Mouse (Mus musculus) thymus, postnatal 25 days (tissue): ENCODE measurements around the gene Eif3d.

Experiments used
- DNase-seq: peaks from one replicate; pipeline ENCODE4 v3.0.0; 2022

Gene Eif3d

GRCm38 (mm10) chr15:77952921-77953320 lies 17.7 kb downstream of the Eif3d start:
- no peak for DNase-seq

DNA sequence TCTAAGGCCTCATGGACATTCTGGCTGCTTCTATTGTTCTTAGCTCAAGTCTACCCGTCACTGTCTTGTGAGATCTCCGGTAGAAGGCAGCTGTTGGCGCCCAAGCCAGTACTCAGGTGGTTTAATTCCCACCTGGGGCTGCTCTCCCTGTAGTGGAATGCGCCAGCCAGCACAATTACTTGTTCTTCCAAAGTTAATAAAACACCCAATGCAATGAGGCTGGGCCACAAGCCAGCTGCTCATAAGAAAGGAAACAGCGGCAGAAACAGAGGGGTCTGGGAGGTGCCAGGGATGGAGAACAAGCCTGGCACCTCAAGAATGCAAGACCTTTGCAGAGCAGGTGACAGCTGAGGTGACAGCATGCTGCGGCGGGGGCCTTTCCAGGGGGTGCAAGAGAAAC lies 21.6 kb downstream of the Eif3d start:
- DNase-seq: no peak

DNA sequence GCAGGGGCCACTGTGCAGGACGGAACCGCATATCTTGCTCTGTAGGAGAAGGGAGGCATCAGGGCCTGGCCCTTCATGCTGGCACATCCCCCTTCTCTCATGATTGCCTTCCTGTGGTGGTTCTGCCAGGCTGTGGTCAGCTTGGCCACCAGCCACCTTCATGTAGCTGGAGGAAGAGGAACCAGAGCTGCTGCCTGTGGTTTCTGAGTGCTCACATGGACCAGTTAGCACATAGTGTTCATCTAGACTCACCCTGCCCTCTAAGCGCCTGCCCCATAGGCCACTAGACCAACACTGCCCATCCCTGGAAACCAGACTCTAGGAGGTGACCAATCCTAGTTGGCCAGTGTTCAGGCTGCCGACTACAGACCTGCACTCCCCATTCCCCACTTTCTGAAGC lies 24.9 kb downstream of the Eif3d start:
- no peak for DNase-seq

DNA sequence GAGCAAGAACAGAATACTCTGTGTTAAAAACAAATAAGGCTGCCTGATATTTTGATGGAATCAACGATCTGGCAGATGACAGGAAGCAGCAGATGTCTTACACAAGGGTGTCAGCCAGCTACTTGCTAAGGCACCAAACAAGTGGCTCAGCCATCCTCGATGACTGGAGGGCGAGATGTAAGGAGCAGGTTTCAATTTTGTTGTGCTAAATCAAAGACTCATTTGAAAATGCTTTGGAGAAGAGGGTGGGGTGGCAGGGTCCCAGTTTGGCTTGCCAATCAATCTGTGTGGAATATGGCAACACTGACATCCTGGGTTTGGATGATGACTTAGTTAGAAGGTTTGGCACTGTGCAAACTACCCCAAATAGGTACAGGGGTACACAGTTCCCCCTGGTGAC lies 29.1 kb downstream of the Eif3d start:
- no peak for DNase-seq

- DNase-seq: no peak
Observed at GRCm38 (mm10) chr15:77938516-77938915, 32.1 kb downstream of the Eif3d start.

- no peak for DNase-seq
Observed at GRCm38 (mm10) chr15:77935673-77936375, 34.8 kb downstream of the Eif3d start.

DNA sequence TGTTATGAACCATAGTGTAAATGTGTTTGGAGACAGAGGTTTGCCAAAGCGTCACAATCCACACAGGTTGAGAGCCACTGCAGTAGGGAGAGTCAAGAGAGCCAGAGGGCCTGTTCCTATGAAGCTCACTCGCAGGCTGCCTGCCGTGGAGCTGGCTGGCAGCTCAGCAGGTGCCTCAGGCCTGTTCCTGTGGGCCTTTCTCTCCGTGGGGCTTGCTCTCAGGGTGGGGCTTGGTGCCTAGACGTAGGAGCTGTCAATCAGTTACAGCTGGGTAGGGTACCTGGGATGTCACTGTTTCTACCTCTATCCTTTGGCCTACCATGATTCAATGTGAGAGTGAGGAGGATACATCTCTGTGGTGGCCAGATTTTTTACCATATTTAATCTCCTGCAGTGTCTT lies 35.6 kb downstream of the Eif3d start:
- no peak for DNase-seq

GRCm38 (mm10) chr15:77934326-77934725 lies 36.3 kb downstream of the Eif3d start:
- no peak for DNase-seq

- DNase-seq: peak; percentile 93
Observed at GRCm38 (mm10) chr15:77933770-77934169, 36.8 kb downstream of the Eif3d start.

DNA sequence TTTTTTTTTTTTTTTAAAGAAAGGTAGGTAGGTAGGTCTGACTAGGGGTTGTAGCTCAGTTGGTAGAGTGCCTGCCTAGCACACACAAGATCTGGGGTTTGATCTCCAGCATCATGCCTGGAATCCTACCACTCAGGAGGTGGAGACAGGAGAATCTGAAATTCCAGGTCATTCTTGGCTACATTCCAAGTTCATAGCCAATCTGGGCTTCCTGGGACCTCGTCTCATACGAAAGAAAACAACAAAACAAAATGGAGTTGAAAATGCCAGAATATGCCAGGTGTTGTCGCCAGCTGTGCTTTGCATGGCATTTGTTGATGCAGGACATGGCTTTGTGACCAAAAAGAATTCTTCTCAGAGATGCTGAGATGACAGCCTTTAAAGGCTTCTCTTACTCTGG lies 37.4 kb downstream of the Eif3d start:
- DNase-seq: no peak

GRCm38 (mm10) chr15:77931689-77932016 lies 39.0 kb downstream of the Eif3d start:
- DNase-seq: no peak

DNA sequence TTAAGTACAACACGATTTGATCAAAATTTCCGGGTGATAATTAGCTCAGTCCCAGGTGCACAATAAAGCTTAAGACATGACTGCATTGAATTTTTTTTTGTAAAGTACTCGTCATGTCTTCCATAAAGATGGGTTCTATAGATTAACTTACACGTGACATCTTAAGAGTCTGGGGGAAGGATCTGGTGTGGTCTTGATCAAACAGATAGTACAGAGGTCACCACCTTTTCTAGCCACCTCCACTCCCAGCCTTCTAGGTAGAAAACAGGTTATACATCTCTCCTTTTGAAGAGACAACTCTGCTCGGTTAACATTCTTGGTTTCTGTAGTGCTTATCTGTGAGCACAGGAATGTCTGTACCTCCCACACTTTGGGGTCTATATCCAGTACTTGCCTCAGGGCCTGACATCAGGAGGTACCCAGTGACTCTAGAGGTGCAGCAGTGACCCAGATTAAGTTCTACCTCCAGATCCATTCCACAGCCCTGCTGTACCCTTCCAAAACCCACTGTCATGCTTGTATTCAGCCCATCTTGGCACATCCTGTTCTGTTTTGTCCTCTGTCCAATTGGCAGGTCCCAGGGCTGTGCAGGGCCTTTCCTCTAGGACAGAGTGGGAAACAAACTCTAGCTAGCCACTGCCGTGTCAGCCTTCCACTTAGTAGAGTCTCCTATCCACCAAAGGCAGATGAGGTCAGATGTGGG lies 39.5 kb downstream of the Eif3d start:
- no peak for DNase-seq

DNA sequence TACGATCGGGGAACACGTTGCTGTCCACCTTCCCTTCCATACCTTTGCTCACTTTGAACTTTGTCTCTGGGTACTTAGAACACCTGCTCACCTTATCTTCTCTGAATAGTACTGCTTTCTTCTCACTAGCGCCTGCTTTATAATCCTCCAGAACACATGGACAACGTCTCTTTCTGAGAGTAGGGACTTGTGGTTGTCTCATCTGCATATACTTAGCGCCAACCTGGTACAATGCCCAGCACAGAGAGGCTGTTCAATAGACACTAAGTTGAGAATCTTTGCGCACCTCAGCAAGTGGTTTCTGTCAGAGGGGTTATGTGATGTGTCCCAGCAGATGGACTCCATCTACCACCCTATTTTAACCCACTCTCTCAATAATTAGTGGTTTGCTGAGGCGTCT lies 40.8 kb downstream of the Eif3d start:
- DNase-seq: no peak

- DNase-seq: peak; percentile 94
Observed at GRCm38 (mm10) chr15:77928673-77929331, 41.8 kb downstream of the Eif3d start, which contains the start of gene Txn2. TSS of gene Txn2 (minus strand) at chr15:77929006.

DNA sequence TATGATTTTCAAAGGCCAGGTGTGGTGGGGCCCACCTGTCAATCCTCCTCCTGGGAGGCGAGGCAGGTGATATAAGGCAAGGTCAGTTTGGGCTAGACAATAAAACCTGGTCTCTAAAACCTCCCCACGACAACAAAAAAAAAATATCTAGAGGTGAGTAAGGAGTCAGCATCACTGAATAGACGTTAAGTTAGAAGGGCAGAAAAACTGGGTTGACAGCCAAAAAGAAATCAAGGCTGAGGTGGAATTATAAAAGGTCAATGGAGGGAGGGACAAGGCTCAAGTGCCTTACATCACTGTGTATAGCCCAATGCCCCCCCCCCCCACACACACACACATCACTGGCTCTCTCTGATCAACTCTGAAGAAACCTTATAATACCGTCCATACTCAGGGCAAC lies 42.5 kb downstream of the Eif3d start:
- no peak for DNase-seq

GRCm38 (mm10) chr15:77926921-77927320 lies 43.7 kb downstream of the Eif3d start:
- no peak for DNase-seq

DNA sequence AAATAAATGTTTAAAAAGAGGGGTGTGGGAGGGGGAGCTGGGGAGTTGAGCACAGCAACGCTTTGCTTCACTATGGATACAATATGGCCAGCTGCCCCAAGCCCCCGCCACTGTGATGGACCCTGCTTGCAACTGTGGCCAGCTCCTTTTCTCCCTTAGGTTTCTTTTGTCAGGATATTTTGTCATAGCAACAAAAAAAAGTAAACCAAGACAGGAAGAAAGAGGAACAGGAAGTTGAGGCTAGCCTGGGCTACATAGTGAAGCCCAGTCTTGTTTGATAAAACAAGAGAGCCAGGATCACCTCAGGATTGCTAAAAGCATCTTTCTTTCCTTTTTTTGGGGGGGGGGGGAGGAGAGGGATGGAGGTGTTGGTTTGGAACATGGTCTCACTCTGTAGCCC lies 45.4 kb downstream of the Eif3d start:
- no peak for DNase-seq

DNA sequence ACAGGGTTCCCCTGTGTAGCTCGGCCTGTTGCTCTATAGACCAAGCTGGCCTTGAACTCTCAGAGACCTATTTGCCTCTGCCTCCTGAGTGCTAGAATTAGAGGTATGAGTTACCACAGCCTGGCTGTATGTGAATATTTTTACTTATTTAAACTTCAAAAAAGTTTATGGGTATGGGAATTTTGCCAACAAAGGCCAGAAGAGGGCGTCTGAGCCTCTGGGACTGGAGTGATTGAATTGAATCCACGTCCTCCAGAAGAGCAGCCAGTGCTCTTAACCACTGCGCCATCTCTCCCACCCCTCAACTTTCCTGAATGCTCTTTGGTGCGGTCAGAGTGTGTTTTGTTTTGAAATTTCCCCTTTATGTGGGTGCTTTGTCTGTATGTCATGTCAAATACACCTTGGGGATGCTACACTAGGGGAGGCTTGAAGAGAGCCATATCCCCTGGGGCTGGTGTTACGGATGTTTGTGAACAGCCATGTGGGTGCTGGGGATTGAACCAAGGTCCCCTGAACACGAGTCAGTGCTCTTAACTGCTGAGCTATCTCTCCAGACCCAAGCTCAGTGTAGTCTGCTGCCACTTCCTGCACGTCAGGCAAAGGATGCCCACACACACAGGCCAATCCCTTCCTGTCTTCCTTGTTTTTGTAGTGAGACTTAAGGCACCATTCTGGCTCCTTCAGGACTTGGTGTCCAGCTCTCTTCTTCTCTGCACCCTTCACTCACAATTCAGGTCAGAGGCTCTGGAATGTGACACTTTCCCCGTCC lies 47.2 kb downstream of the Eif3d start:
- no peak for DNase-seq

GRCm38 (mm10) chr15:77922710-77923109 lies 47.9 kb downstream of the Eif3d start:
- no peak for DNase-seq

DNA sequence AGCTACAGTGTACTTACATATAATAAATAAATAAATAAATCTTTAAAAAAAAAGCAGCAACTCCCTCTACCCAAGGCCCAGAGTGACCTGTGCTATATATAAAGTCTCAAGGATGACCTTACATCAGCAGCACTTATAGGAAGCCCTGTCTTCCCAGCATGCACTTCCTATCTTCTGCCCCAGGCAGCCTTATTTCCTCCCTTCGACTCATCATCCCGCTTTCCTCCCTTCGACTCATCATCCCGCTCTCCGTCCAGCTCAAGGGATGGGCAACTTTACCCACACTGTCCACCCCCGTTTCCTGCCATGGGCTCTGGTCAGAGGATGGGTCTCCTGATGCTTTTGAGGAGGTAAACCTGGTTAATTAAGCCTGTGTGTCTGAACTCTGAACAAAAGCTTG lies 49.0 kb downstream of the Eif3d start:
- DNase-seq: no peak

DNA sequence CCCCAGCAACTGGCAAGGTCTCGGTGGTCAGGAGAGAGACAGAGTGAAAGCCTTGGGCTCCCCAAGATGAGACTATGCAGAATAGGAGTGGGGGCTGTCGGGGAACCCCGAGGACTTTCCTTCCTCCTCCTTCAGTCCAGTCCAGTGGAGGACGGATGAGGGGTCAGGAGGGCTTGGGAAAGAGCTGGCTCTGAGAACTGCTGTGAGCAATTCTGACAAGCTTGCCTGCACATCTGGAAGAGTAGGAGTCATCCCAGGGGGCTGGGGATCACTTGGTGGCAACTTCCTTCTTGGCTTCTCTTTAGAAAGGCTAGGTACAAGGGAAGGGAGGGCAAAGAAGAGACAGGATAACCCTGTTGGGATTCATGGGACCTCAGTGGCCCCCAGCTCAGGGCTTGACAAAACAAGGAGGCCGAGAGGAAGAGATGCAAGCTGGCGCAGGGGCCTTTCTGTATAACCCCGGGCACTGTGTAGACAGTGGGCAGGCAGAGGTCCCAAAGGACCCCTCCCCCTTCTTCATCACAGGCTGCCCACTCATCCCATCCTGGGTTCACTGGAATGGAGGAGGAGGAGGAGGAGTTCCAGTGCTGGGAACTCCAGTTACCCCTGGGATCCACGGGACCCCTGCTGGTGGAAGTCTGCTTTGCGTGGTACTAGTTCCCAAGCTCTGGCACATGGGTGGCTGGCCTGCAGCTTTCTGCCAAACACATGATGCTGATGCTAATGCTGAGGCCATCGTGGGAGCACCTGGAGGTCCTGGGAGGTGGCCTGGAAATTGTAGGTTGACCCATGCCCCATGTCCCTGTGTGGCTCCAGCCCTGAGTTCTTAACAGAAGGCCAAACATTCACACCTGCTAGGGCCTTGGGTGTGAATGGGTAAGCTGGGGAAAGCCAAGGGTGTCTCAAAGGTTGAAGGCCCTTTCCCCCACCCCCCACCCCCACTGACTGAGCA lies 49.8 kb downstream of the Eif3d start:
- no peak for DNase-seq

- no peak for DNase-seq
Observed at GRCm38 (mm10) chr15:77919441-77919840, 51.2 kb downstream of the Eif3d start.
